Mouse (Mus musculus): ENCODE results near the gene Tuba1c. TPM values are rescaled to one million over a fixed set of nuclear protein-coding genes. Genes with fewer than 3 reads are reported as not detected.

Tuba1c gene
- total and polyA plus RNA-seq, 3 experiments: 178 to 390 (median 220) TPM

DNA sequence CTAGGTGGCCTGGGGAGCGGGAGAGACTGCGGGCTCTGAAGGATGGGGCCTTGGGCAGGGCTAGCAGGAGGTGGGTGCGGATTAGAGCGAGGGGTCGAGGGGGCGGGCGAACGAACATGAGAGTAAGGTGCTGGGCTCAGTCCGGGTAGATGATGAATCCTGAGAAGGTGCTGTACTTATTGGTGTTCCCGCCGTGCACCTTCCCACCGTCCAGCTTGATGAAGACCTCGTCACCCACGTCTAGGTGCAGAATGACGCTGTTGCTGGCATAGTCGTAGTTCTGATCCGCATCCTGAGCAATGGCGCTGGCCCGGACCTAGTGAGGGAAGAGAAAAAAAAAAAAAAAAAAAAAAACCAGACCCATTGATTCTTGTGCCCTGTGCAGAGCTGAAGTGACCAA lies 54.9 kb downstream of the Tuba1c start:
- in situ Hi-C loops (cut with MboI; ENCODE audit: low pct_ligation_motif_present, low pct_unique_long_range_greater_than_20kb, low sequenced_read_pairs): no loop called here
- Histone ChIP-seq H3K79me2 (replicated peaks; ENCODE audit: control insufficient read depth, extremely low read depth, insufficient read depth, poor library complexity, severe bottlenecking) (no peaks in the 10 kb centered on the region), H3K4me2 (ENCODE audit: insufficient read depth, low read depth, poor library complexity, severe bottlenecking) (no peak overlapping the region), H3K4me1 (ENCODE audit: control insufficient read depth in 1 of 2, insufficient read depth in 2 of 2) (peaks cover 0 to 3% of the 10 kb centered on the region in 2 experiments; a peak in 1 of 4 replicates), H3K36me3 (replicated peaks in 1 of 2; ENCODE audit: control insufficient read depth in 1 of 2, insufficient read depth in 1 of 2, low read length in 1 of 2) (peaks cover 32 to 65% of the 10 kb centered on the region in 2 experiments), H3K27me3 (replicated peaks) (no peaks in the 10 kb centered on the region), H3K27ac (ENCODE audit: insufficient read depth, low read depth) (no peak overlapping the region), H3K4me3 (replicated peaks in 1 of 3; ENCODE audit: low read depth in 2 of 3, low read length in 2 of 3, poor library complexity in 1 of 3) (no peak overlapping the region), H3K9ac (ENCODE audit: insufficient read depth, low read depth) (no peak overlapping the region), H3K9me3 (replicated peaks; ENCODE audit: low read length) (peaks cover 11% of the 10 kb centered on the region)
- no peak for DNase-seq (ENCODE audit: extremely low read depth)
- dilution Hi-C loops (cut with MboI; ENCODE audit: extremely low pct_ligation_motif_present, extremely low pct_unique_long_range_greater_than_20kb, low sequenced_read_pairs): no loop called here
- no peak for TF ChIP-seq MAX (IDR thresholded peaks at IDR 0.05; ENCODE audit: low read length)
- TF ChIP-seq USF1 (IDR thresholded peaks at IDR 0.05; ENCODE audit: low read depth, low read length): no peak
- TF ChIP-seq JUN (IDR thresholded peaks at IDR 0.05; ENCODE audit: insufficient read depth, low read depth, low read length): no peak
- TF ChIP-seq EP300 (IDR thresholded peaks at IDR 0.05; ENCODE audit: low read length): no peak
- TF ChIP-seq CTCF (conservative IDR thresholded peaks at IDR 0.05 in 1 of 2, IDR thresholded peaks at IDR 0.05 in 1 of 2; ENCODE audit: low read depth in 2 of 2, low read length in 2 of 2): no peak
- no peak for TF ChIP-seq JUND (conservative IDR thresholded peaks at IDR 0.05; ENCODE audit: low read depth, low read length)
- no peak for TF ChIP-seq BHLHE40 (IDR thresholded peaks at IDR 0.05; ENCODE audit: low read depth, low read length)
- TF ChIP-seq ZMIZ1 (IDR thresholded peaks at IDR 0.05; ENCODE audit: low read depth, low read length): no peak
- TF ChIP-seq ETS1 (conservative IDR thresholded peaks at IDR 0.05; ENCODE audit: low read depth, low read length): no peak
- no peak for TF ChIP-seq NELFE (IDR thresholded peaks at IDR 0.05; ENCODE audit: low read depth, low read length)
- no peak for TF ChIP-seq MXI1 (IDR thresholded peaks at IDR 0.05; ENCODE audit: low read depth, low read length)
- TF ChIP-seq E2F4 (IDR thresholded peaks at IDR 0.05; ENCODE audit: insufficient replicate concordance, low read depth, low read length): no peak
- TF ChIP-seq NRF1 (IDR thresholded peaks at IDR 0.05; ENCODE audit: low read depth, low read length): no peak
- TF ChIP-seq GABPA (IDR thresholded peaks at IDR 0.05; ENCODE audit: insufficient replicate concordance, low read depth, low read length): no peak
- no peak for TF ChIP-seq USF2 (conservative IDR thresholded peaks at IDR 0.05; ENCODE audit: low read depth, low read length)
- no peak for TF ChIP-seq ELF1 (IDR thresholded peaks at IDR 0.05; ENCODE audit: low read depth, low read length)

DNA sequence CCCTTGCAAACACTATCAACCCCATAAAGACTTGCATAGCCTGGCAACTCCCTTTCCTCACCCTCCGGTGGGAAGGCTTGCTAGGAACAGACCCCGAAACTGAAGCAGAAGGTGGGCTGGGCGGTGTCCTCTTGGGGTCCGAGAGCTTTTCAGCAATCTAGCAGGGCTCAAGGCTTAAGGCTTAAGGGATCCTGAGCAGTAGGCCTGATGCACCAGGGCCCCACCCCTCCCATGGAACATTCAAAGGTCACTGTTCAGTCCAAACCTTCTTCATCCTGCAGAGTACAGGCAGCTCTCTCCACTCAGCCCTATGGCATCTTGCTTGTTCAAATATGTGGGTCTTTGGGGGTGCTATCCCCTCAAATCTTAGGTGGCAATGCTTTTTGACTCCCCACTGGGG lies 56.3 kb downstream of the Tuba1c start:
- DNase-seq (ENCODE audit: extremely low read depth): no peak
- dilution Hi-C loops (cut with MboI; ENCODE audit: extremely low pct_ligation_motif_present, extremely low pct_unique_long_range_greater_than_20kb, low sequenced_read_pairs): no loop called here

More for the DNA sequence above, 56.3 kb downstream of the Tuba1c start:
- no peaks in the 10 kb centered on the region for H3K27me3 ChIP-seq (replicated peaks)
- H3K4me2 ChIP-seq (ENCODE audit: insufficient read depth, low read depth, poor library complexity, severe bottlenecking): no peak overlapping the region
- peaks cover 0 to 6% of the 10 kb centered on the region in 2 experiments; a peak in 1 of 4 replicates for H3K4me1 ChIP-seq (ENCODE audit: control insufficient read depth in 1 of 2, insufficient read depth in 2 of 2)
- H3K4me3 ChIP-seq (replicated peaks in 1 of 3; ENCODE audit: low read depth in 2 of 3, low read length in 2 of 3, poor library complexity in 1 of 3): no peak overlapping the region
- peaks cover 21 to 51% of the 10 kb centered on the region in 2 experiments for H3K36me3 ChIP-seq (replicated peaks in 1 of 2; ENCODE audit: control insufficient read depth in 1 of 2, insufficient read depth in 1 of 2, low read length in 1 of 2)
- H3K27ac ChIP-seq (ENCODE audit: insufficient read depth, low read depth): no peak overlapping the region
- H3K79me2 ChIP-seq (replicated peaks; ENCODE audit: control insufficient read depth, extremely low read depth, insufficient read depth, poor library complexity, severe bottlenecking): no peaks in the 10 kb centered on the region
- in situ Hi-C loops (cut with MboI; ENCODE audit: low pct_ligation_motif_present, low pct_unique_long_range_greater_than_20kb, low sequenced_read_pairs): no loop called here
- no peak for TF ChIP-seq MAFK (IDR thresholded peaks at IDR 0.05; ENCODE audit: insufficient replicate concordance, low read length)
- no peak for TF ChIP-seq JUND (conservative IDR thresholded peaks at IDR 0.05; ENCODE audit: low read depth, low read length)
- no peak for TF ChIP-seq MYC (IDR thresholded peaks at IDR 0.05; ENCODE audit: low read depth, low read length)
- no peak for TF ChIP-seq RAD21 (IDR thresholded peaks at IDR 0.05; ENCODE audit: low read depth, low read length)
- no peak for TF ChIP-seq BHLHE40 (IDR thresholded peaks at IDR 0.05; ENCODE audit: low read depth, low read length)
- TF ChIP-seq ZNF384 (IDR thresholded peaks at IDR 0.05; ENCODE audit: low read depth, low read length): no peak
- no peak for TF ChIP-seq JUN (IDR thresholded peaks at IDR 0.05; ENCODE audit: insufficient read depth, low read depth, low read length)
- TF ChIP-seq RCOR1 (conservative IDR thresholded peaks at IDR 0.05; ENCODE audit: low read depth, low read length): no peak
- TF ChIP-seq HCFC1 (IDR thresholded peaks at IDR 0.05; ENCODE audit: low read depth, low read length): no peak
- no peak for TF ChIP-seq EP300 (IDR thresholded peaks at IDR 0.05; ENCODE audit: low read length)
- no peak for TF ChIP-seq PAX5 (IDR thresholded peaks at IDR 0.05; ENCODE audit: low read length)
- no peak for TF ChIP-seq SIN3A (IDR thresholded peaks at IDR 0.05; ENCODE audit: low read length)
- no peak overlapping the region for H3K9ac ChIP-seq (ENCODE audit: insufficient read depth, low read depth)
- H3K9me3 ChIP-seq (replicated peaks; ENCODE audit: low read length): peaks cover 11% of the 10 kb centered on the region

Measured in CH12.LX (cell line).